ENCODE assay signal across 25 mouse cellular contexts in the genomic region with DNA sequence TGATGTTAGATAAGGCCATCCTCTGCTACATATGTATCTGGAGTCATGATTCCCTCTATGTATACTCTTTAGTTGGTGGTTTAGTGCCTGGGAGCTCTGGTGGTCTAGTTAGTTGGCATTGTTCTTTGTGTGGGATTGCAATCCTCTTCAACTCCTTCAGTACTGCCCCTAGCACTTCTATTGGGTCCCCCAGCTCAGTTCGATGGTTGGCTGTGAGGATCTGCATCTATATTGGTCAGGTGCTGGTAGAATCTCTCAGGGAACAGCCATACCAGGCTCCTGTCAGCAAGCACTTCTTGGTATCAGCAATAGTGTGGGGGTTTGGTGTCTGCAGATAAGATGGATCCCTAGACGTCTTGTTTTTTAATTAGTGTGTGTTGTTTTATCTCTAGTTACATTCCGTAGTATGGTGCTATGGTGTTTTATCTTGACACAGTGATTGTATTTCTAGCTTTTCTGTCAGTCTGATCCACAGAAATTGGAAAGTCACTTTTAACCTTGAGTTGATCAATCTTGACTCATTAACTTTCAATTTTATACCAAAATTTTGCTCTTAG.
"Had no signal": no experiment of that assay in that cellular context is flagged by ENCODE, and none has a peak within 500 bp of the region (broad histone marks: within the 10 kb centered on the region; RNA-seq: fewer than 3 reads in every experiment).

No protein-coding gene starts in this region.

- H3K27me3 ChIP-seq: heart, embryonic 13.5 days; heart, embryonic 15.5 days; hindbrain, embryonic 13.5 days; hindbrain, embryonic 15.5 days; kidney, embryonic 15.5 days; limb, embryonic 13.5 days; limb, embryonic 15.5 days; liver, embryonic 13.5 days had no signal

- H3K36me3 ChIP-seq: heart, embryonic 13.5 days; heart, embryonic 15.5 days; hindbrain, embryonic 13.5 days; hindbrain, embryonic 15.5 days; kidney, embryonic 15.5 days; limb, embryonic 13.5 days; limb, embryonic 15.5 days; liver, embryonic 13.5 days had no signal

- H3K9ac ChIP-seq: heart, embryonic 13.5 days; heart, embryonic 15.5 days; hindbrain, embryonic 13.5 days; hindbrain, embryonic 15.5 days; kidney, embryonic 15.5 days; limb, embryonic 13.5 days; limb, embryonic 15.5 days; liver, embryonic 13.5 days had no signal

- ATAC-seq: hindbrain, postnatal 0 days; intestine, embryonic 16.5 days had no signal

- H3K4me2 ChIP-seq: heart, embryonic 11.5 days; heart, embryonic 13.5 days; heart, embryonic 15.5 days; hindbrain, embryonic 13.5 days; hindbrain, embryonic 15.5 days; kidney, embryonic 15.5 days; limb, embryonic 13.5 days; limb, embryonic 15.5 days; liver, embryonic 13.5 days had no signal

- DNase-seq: gastrocnemius, postnatal 14 days; gastrocnemius, postnatal 36 days; heart, adult 2 months; heart, postnatal 14 days; heart, postnatal 36 days; kidney, adult 11 months; kidney, adult 2 months; kidney, adult 9 months; kidney, postnatal 14 days; kidney, postnatal 36 days; layer of hippocampus, adult 9-11 months; layer of hippocampus, postnatal 36 days; left cerebral cortex, postnatal 4 days; liver, embryonic 13.5 days had no signal

- H3K4me1 ChIP-seq: heart, embryonic 13.5 days; heart, embryonic 15.5 days; hindbrain, embryonic 13.5 days; hindbrain, embryonic 15.5 days; kidney, embryonic 15.5 days; limb, embryonic 13.5 days; limb, embryonic 15.5 days; liver, embryonic 13.5 days had no signal

- H3K4me3 ChIP-seq: heart, adult 2 months; heart, embryonic 13.5 days; heart, embryonic 15.5 days; hindbrain, embryonic 13.5 days; hindbrain, embryonic 15.5 days; kidney, embryonic 15.5 days; limb, embryonic 13.5 days; limb, embryonic 15.5 days; liver, embryonic 13.5 days had no signal

- H3K27ac ChIP-seq: heart, adult 2 months; heart, embryonic 13.5 days; heart, embryonic 15.5 days; hindbrain, embryonic 13.5 days; hindbrain, embryonic 15.5 days; hindbrain, postnatal 0 days; kidney, embryonic 15.5 days; kidney, postnatal 0 days; limb, embryonic 13.5 days; limb, embryonic 15.5 days; liver, embryonic 13.5 days had no signal

- H3K9me3 ChIP-seq: heart, embryonic 13.5 days; heart, embryonic 15.5 days; hindbrain, embryonic 13.5 days; hindbrain, embryonic 15.5 days; kidney, embryonic 15.5 days; limb, embryonic 13.5 days; limb, embryonic 15.5 days; liver, embryonic 13.5 days had no signal
